Mouse (Mus musculus): ENCODE results near the gene Ift80. TPM values are rescaled to one million over a fixed set of nuclear protein-coding genes. Genes with fewer than 3 reads are reported as not detected.
"Not testable (repeated sequence)": the region's sequence is repeated elsewhere in the genome, so short reads cannot be mapped to it uniquely, and the experiment has no call there.

The Ift80 gene
- polyA plus RNA-seq, 1 experiment: 4.1 TPM

DNA sequence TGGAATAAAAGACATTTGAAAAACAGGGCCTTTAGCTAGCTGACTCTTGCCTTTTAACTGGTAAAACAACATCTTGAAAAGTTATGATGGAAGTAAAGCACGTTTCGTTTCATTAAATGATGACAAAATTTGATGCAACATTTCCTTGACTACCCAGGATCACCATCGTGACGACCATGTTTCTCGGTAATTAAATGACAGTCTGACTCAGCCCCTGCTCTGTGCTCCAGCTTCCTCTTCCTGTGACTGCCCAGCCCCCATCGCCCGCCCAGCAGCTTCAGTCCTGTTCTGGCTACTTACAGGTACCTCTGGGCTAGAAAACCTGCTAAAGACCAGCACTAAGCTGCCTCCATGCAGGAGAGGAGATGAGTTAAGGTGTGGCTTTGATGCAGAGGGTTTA is 70.1 kb downstream of the Ift80 start:
- Histone ChIP-seq H3K36me3 (ENCODE audit: control insufficient read depth, insufficient read depth) (peaks cover 20% of the 10 kb centered on the region), H3K79me3 (ENCODE audit: low read depth) (no peaks in the 10 kb centered on the region), H3K79me2 (ENCODE audit: control insufficient read depth, insufficient read depth) (no peaks in the 10 kb centered on the region), H3ac (ENCODE audit: control insufficient read depth, insufficient read length, low read depth) (no peak overlapping the region), H3K4me3 (ENCODE audit: insufficient read depth, poor library complexity, severe bottlenecking) (no peak overlapping the region), H3K27me3 (ENCODE audit: control insufficient read depth, insufficient read depth, insufficient read length) (no peaks in the 10 kb centered on the region)
- TF ChIP-seq MYOG (IDR thresholded peaks at IDR 0.05; ENCODE audit: control insufficient read depth, extremely low read depth, insufficient read length) (no peak), CTCF (IDR thresholded peaks at IDR 0.05; ENCODE audit: control insufficient read depth, insufficient read depth, insufficient read length) (no peak), CEBPB (IDR thresholded peaks at IDR 0.05; ENCODE audit: low read depth) (no peak), FOSL1 (IDR thresholded peaks at IDR 0.05; ENCODE audit: insufficient read depth, low read length, poor library complexity, severe bottlenecking) (no peak), USF1 (IDR thresholded peaks at IDR 0.05; ENCODE audit: low read depth) (no peak), MYOD1 (IDR thresholded peaks at IDR 0.05; ENCODE audit: control insufficient read depth, insufficient read length, low read depth) (no peak), MAX (IDR thresholded peaks at IDR 0.05) (no peak)

DNA sequence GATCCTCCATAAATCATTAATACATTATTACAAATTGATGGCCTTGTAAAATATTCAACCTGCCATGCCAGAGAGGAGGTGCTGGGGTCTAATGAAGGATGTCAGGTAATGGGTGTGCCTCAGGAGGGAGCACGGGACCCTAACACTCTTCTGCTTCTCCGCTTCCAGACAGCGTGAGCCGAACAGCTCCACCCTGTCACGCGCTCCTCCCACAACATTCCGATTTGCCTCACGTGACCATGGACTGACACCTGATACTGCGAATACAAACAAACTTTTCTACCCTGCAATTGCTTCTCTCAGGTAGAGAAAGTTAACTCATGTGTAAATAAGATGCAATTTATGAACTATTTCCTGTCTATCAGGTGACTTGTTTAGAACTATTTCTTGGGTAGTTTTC is 75.8 kb downstream of the Ift80 start:
- Histone ChIP-seq H3K36me3 (ENCODE audit: control insufficient read depth, insufficient read depth) (peaks cover 10% of the 10 kb centered on the region), H3K79me2 (ENCODE audit: control insufficient read depth, insufficient read depth) (no peaks in the 10 kb centered on the region), H3ac (ENCODE audit: control insufficient read depth, insufficient read length, low read depth) (no peak overlapping the region), H3K27me3 (ENCODE audit: control insufficient read depth, insufficient read depth, insufficient read length) (no peaks in the 10 kb centered on the region), H3K79me3 (ENCODE audit: low read depth) (no peaks in the 10 kb centered on the region), H3K4me3 (ENCODE audit: insufficient read depth, poor library complexity, severe bottlenecking) (no peak overlapping the region)
- TF ChIP-seq USF1 (IDR thresholded peaks at IDR 0.05; ENCODE audit: low read depth) (peak; percentile 54), MYOD1 (IDR thresholded peaks at IDR 0.05; ENCODE audit: control insufficient read depth, insufficient read length, low read depth) (no peak), MYOG (IDR thresholded peaks at IDR 0.05; ENCODE audit: control insufficient read depth, extremely low read depth, insufficient read length) (no peak), MAX (IDR thresholded peaks at IDR 0.05) (no peak), FOSL1 (IDR thresholded peaks at IDR 0.05; ENCODE audit: insufficient read depth, low read length, poor library complexity, severe bottlenecking) (no peak), CEBPB (IDR thresholded peaks at IDR 0.05; ENCODE audit: low read depth) (no peak), CTCF (IDR thresholded peaks at IDR 0.05; ENCODE audit: control insufficient read depth, insufficient read depth, insufficient read length) (no peak)

DNA sequence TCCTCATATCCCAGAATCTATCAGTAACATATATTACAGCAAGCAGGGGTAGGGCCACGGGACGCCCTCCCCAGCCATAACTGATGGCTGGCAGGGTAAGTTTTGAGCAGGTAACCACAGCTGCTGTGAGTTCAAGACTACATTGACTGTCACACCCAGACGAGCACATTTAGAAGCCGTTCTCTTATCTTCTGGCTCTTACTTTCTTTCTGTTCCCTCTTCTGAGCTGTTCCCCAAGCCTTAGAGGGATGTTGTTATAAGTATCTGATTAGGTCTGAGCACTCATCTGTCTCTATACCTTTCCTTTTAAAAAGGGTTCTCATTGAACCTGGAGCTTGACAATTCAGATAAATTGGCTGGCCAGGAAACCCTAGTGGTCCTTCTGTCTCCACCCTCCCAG is 96.9 kb downstream of the Ift80 start:
- Histone ChIP-seq H3K36me3 (ENCODE audit: control insufficient read depth, insufficient read depth) (peaks cover 11% of the 10 kb centered on the region), H3ac (ENCODE audit: control insufficient read depth, insufficient read length, low read depth) (no peak overlapping the region), H3K27me3 (ENCODE audit: control insufficient read depth, insufficient read depth, insufficient read length) (no peaks in the 10 kb centered on the region), H3K4me3 (ENCODE audit: insufficient read depth, poor library complexity, severe bottlenecking) (no peak overlapping the region), H3K79me3 (ENCODE audit: low read depth) (no peaks in the 10 kb centered on the region), H3K79me2 (ENCODE audit: control insufficient read depth, insufficient read depth) (no peaks in the 10 kb centered on the region)
- TF ChIP-seq CEBPB (IDR thresholded peaks at IDR 0.05; ENCODE audit: low read depth) (no peak), MYOD1 (IDR thresholded peaks at IDR 0.05; ENCODE audit: control insufficient read depth, insufficient read length, low read depth) (no peak), MYOG (IDR thresholded peaks at IDR 0.05; ENCODE audit: control insufficient read depth, extremely low read depth, insufficient read length) (no peak), MAX (IDR thresholded peaks at IDR 0.05) (no peak), FOSL1 (IDR thresholded peaks at IDR 0.05; ENCODE audit: insufficient read depth, low read length, poor library complexity, severe bottlenecking) (no peak), USF1 (IDR thresholded peaks at IDR 0.05; ENCODE audit: low read depth) (no peak), CTCF (IDR thresholded peaks at IDR 0.05; ENCODE audit: control insufficient read depth, insufficient read depth, insufficient read length) (no peak)

DNA sequence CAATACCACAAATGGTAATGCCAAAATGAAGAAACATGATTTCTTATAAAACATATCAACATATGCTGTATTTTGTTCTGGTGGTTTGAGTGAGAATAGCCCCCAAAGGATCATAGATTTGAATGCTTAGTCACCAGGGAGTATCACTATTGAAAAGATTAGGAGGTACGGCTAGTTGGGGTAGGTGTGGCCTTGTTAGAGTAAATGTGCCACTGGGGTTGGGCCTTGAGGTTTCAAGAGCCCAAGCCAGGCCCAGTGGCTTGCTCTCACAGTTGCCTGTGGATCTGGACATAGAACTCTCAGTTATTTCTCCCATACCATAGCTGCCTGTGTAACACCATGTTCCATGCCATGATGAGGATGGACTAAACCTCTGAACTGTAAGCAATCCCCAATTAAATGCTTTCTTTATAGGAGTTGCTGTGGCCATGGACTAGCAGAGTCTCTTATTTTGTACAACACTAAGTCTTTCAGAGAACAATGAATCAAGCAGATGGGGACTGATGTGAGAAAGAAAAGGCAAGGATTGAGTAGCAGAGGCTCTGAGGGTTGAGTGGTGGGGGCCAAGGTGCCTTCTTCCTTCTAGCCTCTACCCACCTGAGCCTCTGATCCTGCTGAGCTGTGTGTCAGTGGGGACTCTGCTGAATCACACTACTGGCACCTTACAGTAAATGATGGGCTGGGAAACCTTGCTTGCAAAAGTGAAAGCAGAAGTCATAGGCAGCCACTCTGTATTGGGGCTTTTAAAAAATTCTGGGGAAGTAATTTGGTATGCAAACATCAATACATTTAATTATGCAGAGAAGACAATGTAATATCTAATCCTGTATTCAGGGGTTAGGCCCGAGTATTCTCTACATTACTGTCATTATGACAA is 99.2 kb downstream of the Ift80 start:
- H3K79me3 ChIP-seq (ENCODE audit: low read depth): no peaks in the 10 kb centered on the region
- peaks cover 5% of the 10 kb centered on the region for H3K36me3 ChIP-seq (ENCODE audit: control insufficient read depth, insufficient read depth)
- no peaks in the 10 kb centered on the region for H3K79me2 ChIP-seq (ENCODE audit: control insufficient read depth, insufficient read depth)
- no peaks in the 10 kb centered on the region for H3K27me3 ChIP-seq (ENCODE audit: control insufficient read depth, insufficient read depth, insufficient read length)
- H3ac ChIP-seq (ENCODE audit: control insufficient read depth, insufficient read length, low read depth): no peak overlapping the region
- TF ChIP-seq CTCF (IDR thresholded peaks at IDR 0.05; ENCODE audit: control insufficient read depth, insufficient read depth, insufficient read length): no peak
- TF ChIP-seq USF1 (IDR thresholded peaks at IDR 0.05; ENCODE audit: low read depth): no peak
- no peak for TF ChIP-seq FOSL1 (IDR thresholded peaks at IDR 0.05; ENCODE audit: insufficient read depth, low read length, poor library complexity, severe bottlenecking)
- no peak for TF ChIP-seq CEBPB (IDR thresholded peaks at IDR 0.05; ENCODE audit: low read depth)
- no peak for TF ChIP-seq MYOG (IDR thresholded peaks at IDR 0.05; ENCODE audit: control insufficient read depth, extremely low read depth, insufficient read length)
- no peak for TF ChIP-seq MAX (IDR thresholded peaks at IDR 0.05)
- TF ChIP-seq MYOD1 (IDR thresholded peaks at IDR 0.05; ENCODE audit: control insufficient read depth, insufficient read length, low read depth): no peak
- no peak overlapping the region for H3K4me3 ChIP-seq (ENCODE audit: insufficient read depth, poor library complexity, severe bottlenecking)

DNA sequence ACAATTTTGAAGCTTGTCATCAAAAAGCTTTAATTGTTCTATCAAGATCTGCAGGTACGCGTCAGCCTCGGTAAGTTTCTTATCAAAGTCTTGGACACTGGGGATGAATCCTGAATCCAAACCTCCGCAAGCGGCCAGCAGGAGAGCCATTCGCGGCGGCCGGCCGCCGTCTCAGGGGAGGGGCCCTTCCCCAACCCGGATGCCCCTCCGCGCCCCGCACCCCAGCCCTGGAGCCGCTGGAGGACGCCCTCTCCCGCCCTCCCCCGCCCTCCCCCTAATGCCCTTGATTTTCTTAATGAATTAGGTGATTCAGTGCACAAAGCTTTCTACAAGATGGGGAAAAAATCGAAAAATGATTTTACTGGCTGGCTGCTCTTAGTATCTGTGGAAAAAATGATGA is 101.7 kb downstream of the Ift80 start:
- H3K36me3 ChIP-seq (ENCODE audit: control insufficient read depth, insufficient read depth); H3K27me3 ChIP-seq (ENCODE audit: control insufficient read depth, insufficient read depth, insufficient read length); H3K79me3 ChIP-seq (ENCODE audit: low read depth); H3K4me3 ChIP-seq (ENCODE audit: insufficient read depth, poor library complexity, severe bottlenecking); H3ac ChIP-seq (ENCODE audit: control insufficient read depth, insufficient read length, low read depth); H3K79me2 ChIP-seq (ENCODE audit: control insufficient read depth, insufficient read depth): not testable (repeated sequence)

DNA sequence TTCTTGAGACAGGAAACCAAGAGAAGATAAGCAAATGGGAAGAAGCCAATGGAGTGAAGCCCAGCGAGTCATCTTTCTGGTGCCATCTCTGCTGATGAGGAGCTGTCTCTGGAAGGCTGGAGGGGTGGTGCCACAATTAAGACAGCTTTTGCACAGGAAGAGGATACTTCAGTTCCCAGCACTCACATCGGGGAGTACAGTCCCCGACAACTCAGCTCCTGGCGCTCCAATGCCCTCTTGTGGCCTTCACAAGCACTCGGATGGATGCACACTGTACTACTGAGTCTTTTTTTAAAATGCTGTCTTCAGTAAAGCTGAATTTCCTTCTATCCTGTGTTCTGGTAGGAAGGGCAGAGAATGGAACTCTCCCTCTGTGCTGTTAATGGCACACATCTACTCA is 107.2 kb downstream of the Ift80 start:
- Histone ChIP-seq H3ac (ENCODE audit: control insufficient read depth, insufficient read length, low read depth) (no peak overlapping the region), H3K36me3 (ENCODE audit: control insufficient read depth, insufficient read depth) (peaks cover 7% of the 10 kb centered on the region), H3K79me2 (ENCODE audit: control insufficient read depth, insufficient read depth) (no peaks in the 10 kb centered on the region), H3K4me3 (ENCODE audit: insufficient read depth, poor library complexity, severe bottlenecking) (no peak overlapping the region), H3K27me3 (ENCODE audit: control insufficient read depth, insufficient read depth, insufficient read length) (no peaks in the 10 kb centered on the region), H3K79me3 (ENCODE audit: low read depth) (no peaks in the 10 kb centered on the region)
- TF ChIP-seq MYOG (IDR thresholded peaks at IDR 0.05; ENCODE audit: control insufficient read depth, extremely low read depth, insufficient read length) (no peak), CEBPB (IDR thresholded peaks at IDR 0.05; ENCODE audit: low read depth) (no peak), CTCF (IDR thresholded peaks at IDR 0.05; ENCODE audit: control insufficient read depth, insufficient read depth, insufficient read length) (no peak), FOSL1 (IDR thresholded peaks at IDR 0.05; ENCODE audit: insufficient read depth, low read length, poor library complexity, severe bottlenecking) (no peak), MAX (IDR thresholded peaks at IDR 0.05) (no peak), MYOD1 (IDR thresholded peaks at IDR 0.05; ENCODE audit: control insufficient read depth, insufficient read length, low read depth) (no peak), USF1 (IDR thresholded peaks at IDR 0.05; ENCODE audit: low read depth) (no peak)
